Mouse (Mus musculus): Measurements from ENCODE around the gene Gm36864.

DNA sequence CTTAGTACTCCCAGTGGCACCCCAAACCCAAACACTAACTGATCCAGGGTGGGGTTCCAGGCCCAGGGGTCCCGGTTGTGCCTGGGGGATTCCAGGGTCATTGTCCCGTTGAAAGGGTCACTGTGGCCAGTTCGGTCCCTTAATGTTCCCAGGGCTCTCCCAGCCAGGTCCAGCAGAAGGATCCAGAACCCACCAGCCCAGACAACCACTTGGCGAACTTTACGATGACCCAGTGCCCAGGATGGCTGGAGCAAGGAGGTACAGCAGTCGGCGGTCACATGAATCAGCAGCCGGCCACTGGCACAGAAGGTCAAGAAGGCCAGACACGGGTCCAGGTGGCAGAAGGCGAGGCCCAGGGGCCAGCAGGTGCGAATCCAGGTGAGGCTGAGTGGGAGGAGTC is 32.1 kb downstream of the Gm36864 start:
- TF ChIP-seq CEBPB (IDR thresholded peaks at IDR 0.05; ENCODE audit: low read depth), result no peak
- TF ChIP-seq CTCF (IDR thresholded peaks at IDR 0.05; ENCODE audit: control insufficient read depth, insufficient read depth, insufficient read length), result no peak
- no peak for TF ChIP-seq MAX (IDR thresholded peaks at IDR 0.05)
- no peak for TF ChIP-seq FOSL1 (IDR thresholded peaks at IDR 0.05; ENCODE audit: insufficient read depth, low read length, poor library complexity, severe bottlenecking)
- no peak for TF ChIP-seq MYOD1 (IDR thresholded peaks at IDR 0.05; ENCODE audit: control insufficient read depth, insufficient read length, low read depth)
